Mouse (Mus musculus) monocyte, adult 2 months (primary cell): ENCODE results near the gene Arr3.
A peak's percentile ranks its signal among the peaks of the same experiment; 100 is the strongest.

Experiments
- DNase-seq, 2 experiments: peaks; one replicate each; pipeline ENCODE4 v3.0.0; 2022; ENCODE audit warnings: low spot score in 2 of 2, low read depth in 1 of 2

Gene Arr3

DNA sequence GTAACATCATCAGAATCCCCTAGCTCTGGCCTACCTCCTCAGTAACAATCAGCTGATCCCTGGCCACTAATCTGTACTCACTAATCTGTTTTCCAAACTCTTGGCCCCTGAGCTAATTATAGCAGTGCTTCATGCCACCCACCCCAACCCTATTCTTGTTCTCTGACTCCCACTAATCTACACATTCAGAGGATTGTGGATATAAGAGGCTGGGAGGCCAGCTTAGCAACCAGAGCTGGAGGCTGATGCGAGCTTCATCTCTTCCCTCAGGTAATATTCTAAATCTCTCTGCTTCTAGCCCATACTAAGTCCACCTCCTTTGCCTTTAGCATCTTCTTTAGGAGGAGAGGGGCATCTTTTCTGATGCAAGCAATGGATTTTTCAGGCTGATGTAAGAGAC is at the start of gene Arr3:
Gene Arr3 (plus strand): TSS at position 184 of the 400 bp plus-strand sequence.
- DNase-seq: no peak

DNA sequence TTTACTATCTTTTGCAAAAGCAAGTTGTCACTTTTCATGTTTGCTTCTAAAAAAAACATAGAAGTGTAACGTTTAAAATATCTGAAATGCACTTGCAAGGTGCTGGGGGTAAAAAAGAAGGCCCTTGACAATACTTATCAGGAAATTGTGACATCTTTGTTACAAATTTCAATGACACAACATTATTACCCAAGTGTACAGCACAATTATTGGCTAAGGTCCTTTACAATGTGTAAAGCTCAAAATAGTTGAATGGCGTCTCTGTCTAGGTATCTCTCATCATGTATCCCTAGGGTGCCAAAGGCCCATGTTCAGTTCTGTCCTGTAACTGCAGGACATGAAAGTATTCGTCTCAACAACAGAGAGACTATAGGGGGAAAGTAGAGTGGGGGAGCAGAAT is 49.3 kb upstream of the Arr3 start:
- DNase-seq: no peak

DNA sequence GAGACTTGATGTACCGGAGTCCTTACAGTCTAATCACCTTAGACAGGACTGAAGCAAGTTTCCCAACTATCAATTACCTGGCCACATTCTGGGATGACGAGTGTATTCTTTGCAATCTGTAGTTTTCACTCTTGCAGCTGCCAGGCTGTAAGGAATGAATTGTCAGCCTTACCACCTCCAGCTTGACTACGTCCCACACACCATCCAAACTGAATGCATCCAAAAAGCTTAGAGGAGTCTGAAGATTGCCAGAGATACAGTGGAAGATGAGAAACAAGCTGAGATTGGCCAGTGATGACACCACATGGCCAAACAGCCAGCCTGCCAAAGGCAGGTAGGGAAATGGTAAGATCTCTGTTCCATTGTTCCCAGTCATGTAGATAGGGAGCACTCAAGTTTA is 39.6 kb upstream of the Arr3 start:
- no peak for DNase-seq

DNA sequence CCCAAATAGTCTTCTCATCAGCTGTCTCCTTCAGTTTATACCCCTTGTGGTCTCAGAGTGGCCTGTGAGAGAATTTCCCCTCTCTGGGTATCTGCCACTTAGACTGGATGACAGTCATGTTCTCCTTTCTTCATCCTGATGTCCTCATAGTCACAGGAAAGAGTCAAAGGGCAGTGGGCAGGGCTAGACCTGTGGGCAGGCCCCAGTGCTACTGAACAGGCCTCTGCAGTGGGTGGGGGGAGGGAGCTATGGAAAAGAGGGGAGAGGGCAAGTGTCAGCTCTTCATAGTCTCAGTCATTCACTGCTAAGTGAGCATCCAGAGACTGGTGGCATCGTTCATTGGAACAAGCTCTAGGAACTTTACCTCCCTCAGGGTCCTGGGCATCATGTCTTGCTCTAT is 33.3 kb upstream of the Arr3 start, which contains the start of gene Awat1:
Gene Awat1 (plus strand): TSS at position 301 of the 400 bp plus-strand sequence.
- DNase-seq: no peak

DNA sequence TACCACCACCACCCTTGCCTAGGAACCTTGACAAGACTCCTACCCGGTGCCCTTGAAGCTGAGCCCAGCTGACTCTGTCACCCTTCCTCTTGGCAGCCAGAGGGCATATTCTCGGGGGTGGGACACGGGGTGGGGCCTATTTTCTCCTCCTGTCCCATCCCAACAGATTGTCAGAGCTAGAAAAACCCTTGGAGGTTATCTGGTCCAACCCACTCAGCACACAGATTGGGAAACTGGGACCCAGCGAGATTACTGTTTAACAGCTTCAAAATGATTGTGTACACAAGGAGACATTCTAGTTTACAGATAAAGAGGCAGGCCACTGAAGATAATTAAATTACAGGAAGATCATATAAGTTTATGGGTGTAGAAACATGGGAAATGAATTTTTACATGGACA is 10.5 kb upstream of the Arr3 start, which contains the start of gene P2ry4:
Gene P2ry4 (minus strand): TSS at position 79 of the 400 bp plus-strand sequence.
- DNase-seq: no peak

DNA sequence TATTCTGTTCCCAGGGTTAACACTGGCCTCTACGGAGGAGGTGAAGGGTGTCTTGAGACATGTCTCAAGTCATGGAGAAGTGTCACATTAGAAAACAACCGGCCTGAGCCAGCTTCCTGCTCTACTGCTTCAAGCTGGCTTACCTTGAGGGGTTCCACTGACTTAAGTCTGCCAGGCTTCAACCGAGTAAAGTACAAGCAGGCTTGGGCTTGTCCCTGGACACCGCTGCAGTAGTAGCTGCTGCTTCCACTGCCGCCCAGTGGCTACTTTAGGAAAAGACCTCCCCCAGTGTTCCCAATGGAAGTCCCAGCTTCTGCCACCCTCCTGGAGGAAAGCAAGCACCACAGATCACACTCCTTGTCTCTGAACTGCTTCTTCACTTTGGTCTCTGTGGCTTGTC is 7.9 kb upstream of the Arr3 start:
- DNase-seq: no peak

DNA sequence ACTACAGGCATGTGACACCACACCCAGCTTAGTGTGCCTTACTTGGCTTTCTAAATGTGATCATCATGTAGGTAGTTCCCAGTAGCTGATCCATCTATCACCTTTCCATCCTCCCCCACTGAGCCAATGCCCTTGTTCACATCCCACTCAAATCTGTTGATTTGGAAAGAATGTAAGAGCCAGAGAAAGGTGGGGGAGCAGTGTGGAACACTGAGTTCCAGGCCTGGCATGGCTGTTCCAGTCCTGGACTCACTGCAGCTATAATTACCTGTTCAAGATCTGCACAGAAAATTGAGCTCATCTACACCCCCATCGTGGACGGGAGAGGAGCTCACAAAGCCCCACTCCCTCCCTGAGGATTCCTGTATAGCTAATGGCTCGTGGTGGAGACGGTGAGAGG is 5.5 kb upstream of the Arr3 start:
- no peak for DNase-seq

DNA sequence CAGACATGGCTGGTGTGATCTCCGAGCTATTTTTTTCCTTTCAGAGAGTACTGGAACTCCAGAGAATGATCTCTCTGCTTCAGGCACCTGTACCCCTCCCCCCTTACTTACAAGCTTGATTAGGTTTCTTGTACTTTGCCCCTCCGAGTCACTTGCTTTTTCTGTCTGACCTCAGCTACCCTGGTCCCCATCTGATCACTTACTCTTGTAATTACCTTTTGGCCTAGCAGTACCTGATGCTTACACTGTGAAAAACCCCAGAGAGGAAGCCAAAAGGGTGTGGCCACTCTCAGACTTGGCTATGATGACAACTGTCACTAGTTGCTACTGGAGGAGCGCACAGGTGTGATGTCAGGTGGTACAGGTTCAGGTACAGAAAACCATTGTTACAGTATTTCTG is 13.2 kb downstream of the Arr3 start:
- no peak for DNase-seq

DNA sequence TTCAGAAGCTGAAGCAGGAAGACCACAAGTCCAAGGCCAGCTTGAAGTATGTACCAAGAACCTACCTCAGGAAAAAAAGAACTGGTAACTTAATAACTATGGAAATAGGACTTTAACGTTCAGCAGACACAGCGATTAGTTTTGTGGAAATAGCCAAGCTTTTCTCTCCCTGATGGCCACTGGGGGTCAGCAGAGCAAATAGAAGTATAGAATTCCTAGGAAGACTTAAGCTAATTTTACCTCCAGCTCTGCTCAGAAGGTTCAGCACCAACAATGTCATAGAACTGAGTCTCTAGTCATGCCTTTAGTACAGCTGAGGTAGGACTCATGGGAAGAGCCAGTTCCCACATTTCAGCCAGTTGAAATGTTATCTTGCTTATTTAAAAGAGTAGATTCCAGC is 16.1 kb downstream of the Arr3 start:
- no peak for DNase-seq

DNA sequence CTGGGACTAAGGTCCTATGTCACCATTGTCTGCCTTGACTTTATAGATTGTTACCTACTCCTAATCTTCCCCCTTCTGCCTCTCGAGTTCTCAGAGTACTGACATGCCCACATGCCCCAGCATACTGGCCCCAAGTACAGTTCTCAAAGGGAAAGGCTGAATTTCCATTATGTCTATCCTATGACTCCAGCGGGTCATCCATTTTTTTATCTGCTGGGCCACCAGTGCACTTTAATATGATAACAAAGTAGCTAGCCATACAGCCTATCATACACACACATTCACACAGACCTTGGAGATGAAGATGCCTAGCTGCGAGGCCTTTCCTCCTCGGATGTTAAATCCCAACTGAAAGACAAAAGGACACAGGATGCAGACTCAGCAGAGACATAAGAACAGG is 18.9 kb downstream of the Arr3 start:
- DNase-seq: no peak

DNA sequence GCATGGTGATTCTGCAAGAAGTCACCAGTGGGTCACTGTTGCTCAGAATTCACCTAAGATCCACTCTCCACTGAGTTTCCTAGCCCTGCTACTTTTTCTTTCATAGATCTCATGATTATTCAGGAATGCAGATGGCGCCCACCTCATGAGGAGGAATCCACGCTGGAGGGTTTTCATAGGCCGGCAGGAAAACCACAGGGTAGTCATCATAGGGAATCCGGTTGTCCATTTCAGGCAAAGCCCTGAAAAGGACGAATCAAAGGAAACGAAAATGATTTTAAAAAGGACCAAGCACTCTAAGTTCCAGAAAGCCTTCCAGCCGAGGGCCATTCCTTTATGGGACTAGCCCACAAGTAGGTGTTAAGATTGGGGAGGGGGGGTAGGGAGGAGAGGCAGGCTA is 19.8 kb downstream of the Arr3 start:
- DNase-seq: no peak

DNA sequence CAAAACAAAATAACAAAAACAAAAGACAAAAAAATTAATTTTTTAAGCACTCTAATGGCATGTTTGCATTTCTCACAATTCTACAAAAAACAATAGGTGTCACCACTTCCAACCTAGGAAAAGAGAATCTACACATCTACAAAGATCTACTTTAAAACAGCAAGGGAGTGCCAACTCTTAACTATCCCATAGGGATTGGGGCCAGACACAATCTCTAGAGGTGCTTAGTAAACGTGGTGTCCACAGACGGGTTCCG is 20.2 kb downstream of the Arr3 start, which contains the start of gene Kif4:
Gene Kif4 (plus strand): TSS at position 192 of the 256 bp plus-strand sequence.
- DNase-seq: no peak

DNA sequence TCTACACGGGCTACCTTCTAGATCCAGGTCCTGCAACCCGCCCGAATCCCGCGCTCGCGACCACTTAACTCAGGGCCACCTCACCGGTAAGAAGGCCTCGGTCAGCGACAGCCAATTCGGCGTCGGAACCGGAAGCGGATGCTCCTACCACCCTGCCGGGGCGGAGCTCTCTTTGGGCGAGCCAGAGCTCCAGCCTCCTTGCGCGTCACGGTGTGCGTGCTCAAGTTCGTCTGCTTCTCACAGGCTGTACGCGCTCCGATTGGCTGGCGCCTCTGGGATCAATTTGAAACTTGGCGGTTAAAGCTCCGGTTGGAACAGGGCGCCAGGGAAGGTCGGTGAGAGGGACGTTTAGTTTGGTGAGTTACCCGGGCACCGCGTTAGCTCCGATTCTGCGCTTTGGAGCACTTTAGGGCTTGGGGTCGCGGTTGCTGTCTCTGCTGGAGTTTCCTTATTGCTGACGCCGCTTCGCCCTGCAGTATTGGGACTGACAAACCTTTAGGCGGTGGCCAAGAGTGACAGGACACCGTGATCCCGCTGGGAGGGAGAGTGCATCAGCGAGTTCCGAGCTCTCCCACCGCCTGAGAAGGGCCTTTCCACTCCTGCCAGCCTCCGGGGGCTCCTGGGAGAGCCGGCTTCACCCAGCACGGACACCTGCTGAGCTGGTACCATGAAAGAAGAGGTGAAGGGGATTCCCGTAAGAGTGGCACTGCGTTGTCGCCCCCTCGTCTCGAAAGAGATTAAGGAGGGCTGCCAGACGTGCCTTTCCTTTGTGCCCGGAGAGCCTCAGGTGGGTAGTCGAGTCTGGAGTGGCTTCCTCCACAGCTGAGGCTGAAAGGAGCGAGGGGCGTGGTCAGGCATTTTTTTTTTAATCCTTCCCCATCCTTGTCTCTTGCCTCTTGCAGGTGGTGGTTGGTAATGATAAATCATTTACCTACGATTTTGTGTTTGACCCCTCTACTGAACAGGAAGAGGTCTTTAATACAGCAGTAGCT is 20.8 kb downstream of the Arr3 start, which contains the start of gene Pdzd11:
Gene Pdzd11 (minus strand): TSS at position 767 of the 992 bp plus-strand sequence.
- peak; percentile 70 to 73 for DNase-seq

DNA sequence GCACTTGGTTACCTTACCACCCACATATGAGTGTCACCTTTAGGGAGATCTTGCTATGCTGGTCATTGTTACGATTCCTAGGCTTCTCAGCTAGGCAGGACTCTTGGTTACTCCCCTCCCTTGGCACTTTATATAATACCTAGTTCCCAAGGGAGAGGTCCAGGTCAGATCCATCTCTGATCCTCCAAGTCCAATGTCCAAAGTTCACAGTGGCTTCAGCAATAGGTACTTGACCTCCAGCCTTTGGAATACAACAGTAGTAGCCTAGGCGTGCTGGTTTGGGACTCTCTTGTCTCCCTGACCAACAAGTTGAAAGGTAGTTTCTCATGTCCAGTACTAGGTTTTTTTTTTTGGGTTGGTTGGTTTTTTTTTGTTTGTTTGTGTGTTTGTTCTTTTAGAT is 23.8 kb downstream of the Arr3 start:
- no peak for DNase-seq

DNA sequence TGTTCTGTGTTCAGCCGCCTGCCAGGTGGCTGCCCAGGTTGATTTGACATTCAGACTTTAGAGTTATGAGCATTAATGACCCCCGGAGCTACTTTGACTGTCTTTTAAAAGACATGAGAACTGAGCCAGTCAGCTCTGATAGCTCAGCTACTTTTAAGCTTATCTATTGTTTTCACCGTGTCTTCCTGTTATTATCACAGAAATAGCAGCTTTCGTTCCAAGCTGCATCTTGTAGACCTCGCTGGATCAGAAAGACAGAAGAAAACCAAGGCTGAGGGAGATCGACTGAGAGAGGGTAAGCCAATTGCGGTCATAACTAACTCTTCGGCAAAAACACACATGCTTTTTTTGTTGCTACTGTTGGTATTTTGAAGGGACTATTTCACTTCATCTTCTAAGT is 33.2 kb downstream of the Arr3 start:
- DNase-seq: no peak

DNA sequence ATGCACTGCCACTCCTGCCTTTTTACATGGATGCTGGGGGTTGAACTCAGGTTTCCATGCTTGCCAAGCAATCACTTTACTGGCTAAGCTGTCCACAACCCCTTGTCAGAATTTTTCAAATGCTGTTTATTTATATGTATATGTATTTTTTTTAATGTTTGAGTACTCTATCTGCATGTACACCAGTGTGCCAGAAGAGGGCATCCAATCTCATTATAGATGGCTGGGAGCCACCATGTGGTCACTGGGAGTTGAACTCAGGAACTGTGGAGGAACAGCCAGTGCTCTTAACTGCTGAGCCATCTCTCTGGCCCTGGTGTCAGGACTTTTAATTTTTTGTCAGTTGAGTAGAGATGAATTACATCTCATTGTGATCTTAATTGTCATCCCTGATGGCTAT is 47.6 kb downstream of the Arr3 start:
- no peak for DNase-seq

DNA sequence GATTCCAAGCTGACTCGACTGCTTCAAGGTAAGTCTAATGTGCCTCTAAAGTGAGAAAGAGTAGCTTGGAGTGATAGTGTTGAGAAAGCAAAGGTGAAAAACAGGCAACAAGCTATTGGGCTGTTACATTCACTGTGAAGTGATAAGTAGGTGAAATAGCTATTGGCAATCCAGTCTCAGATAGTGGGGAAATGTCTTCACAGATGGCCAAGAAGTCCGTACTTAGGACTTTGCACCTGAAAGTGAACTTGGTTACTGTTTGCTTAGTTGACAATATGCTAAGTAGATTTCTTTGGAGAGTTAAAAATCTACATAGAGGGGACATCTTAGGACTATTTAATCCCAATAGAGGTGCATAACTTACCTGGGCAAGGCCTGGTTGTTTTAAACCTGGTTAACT is 59.5 kb downstream of the Arr3 start:
- no peak for DNase-seq
